Mouse (Mus musculus): Measurements from ENCODE around the gene Fbxo6.

The Fbxo6 gene

DNA sequence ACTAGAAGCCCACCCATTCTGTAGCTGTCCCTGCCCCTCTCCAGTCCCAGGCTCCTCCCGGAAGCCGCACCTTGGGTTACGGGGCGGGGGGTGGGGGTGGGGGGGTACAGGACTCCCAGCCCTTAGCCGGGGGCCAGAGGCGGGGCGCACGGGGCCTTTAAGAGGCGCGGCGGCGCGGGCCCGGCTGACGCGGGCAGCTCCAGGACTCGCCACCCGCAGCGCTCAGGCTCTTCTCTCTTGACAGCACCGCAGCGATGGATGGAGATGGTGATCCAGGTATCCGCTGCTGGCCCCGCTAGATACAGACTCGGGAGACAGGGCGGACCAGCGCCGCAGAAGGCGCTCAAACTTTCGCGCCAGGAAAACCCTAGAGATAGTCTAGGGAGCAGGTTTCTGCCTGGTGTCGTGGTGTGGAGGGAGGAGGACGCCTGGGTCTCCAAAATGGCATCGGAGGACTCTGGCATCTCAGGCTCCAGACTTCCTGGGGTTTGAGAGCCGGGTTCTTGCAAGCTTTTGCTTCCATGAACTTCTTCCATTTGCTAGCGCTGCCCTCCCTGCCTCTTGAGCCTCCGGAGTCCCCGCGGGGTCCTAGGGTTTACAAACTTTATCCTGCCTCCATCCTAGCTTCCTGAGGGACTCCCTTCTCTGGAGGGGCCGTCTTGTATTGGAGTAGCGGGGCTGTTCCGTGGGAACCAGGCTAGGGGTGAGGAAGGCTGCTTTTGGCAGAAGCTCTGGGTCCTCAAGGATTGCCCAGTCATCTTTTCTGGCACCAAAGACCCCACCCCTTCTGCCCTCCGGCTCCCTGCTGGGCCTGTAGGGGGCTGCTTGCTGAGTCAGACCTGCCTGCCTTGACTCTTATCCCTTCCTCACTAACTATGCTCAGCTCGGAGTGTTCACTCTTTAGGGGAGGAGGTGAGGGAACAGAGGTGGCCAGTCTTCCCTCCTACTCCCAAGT lies 8.8 kb upstream of the Fbxo6 start, which contains the start of the genes Fbxo44 and Fbxo2:
Fbxo44 (minus strand) TSS at position 47 of the 955 bp plus-strand sequence.
Fbxo2 (plus strand) TSS at position 186 of the 955 bp plus-strand sequence.
- DNase-seq: peak; percentile 80

DNA sequence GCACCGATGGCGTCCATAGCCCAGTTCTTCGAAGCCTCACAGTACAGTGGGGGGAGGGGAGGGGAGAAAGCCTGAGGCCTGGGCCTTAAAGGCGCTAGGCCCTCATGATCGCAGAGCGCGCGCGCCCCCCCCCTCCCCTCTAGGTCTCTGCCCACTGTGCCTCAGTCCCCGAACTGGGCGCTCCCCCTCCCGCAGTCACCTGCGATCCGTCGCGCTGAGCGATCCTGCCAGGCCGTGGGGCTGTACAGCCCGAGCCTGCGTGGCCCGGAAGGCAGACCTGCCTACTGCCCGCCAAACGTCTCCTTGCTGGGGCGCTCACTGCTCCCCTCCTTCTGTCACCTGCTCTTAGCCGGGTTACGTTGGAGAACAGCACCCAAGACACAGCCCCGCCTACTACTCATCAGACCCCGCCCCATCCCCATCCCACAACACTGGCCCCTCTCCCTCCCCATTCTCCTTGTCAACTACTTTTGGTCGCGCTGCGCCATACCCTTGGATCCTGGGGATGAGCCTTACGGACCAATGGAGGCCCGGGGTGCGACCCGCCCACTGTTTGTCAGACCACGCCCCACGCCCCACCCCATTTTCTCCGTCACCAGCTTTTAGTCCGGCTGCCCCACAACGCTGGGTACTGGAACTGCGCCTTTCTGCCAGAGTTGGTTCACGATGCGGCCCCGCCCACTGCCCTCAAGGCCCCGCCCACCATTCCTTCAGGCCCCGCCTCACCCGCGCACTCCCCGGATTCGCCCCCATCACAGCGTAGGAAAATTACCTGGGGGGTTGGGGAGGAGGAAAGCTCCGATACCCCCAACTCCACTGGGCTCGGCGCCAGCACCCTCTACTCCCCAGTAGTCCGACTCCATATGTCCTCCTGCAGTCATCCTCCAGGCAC lies 7.8 kb upstream of the Fbxo6 start:
- peak; percentile 98 for DNase-seq

DNA sequence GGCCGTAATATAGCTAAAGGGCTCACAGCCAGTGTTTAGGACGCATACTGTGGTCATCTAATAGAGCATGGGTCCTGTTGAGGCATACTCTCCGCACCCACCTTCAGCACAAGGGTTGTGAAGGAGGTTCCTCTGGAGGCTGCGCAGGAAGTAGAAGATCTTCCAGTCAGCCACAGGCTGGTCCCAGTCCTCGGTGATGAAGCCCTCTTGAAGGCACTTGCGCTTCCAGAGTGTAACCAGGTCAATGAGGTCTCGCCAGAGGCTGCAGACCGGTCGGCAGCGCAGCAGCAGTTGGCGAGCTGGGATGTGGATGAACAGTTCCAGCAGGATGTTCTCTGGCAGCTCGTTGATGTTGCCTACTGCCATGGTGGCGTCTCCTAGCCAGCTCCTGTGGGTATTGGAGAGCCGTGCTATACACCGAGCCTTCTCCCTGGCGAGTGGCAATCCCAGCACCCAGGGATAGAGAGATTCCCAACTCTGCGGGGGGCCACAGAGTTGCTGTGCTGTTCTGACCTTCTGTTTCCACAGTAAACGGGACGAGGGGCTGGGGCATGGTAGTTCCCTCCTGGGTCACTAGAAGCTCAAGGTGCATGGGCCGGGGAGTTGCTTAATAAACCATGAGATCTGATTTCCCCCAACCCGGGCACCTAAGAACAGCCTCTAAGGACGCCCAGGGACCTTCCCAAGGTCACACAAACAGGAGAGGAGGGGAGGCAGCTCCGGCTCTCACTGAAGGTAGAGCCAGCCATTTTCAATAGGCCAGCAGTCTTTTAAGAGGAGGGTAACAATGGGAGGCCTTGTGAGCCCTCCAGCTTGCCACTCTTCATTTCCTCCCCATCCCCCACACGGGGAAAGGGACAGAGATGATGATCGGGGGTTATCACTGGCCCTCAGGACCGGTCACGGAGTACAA lies 6.8 kb upstream of the Fbxo6 start:
- DNase-seq: peak; percentile 74

DNA sequence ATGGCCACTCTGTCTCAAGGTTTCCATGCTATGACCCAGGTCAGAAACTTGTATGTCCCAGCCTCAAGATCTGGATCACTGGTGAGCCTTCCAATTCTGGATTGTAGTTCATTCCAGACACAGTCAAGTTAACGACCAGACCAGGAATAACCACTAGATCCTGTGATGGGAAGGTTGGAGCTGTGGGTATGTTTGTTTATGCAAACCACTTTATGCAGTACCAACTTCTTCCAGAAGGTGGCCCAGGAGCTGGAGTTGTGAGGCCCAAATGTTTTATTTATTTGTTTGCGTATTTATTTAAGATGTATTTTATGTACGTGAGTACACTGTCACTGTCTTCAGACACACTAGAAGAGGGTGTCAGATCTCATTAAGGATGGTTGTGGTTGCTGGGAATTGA lies 3.0 kb upstream of the Fbxo6 start:
- peak; percentile 29 for DNase-seq

DNA sequence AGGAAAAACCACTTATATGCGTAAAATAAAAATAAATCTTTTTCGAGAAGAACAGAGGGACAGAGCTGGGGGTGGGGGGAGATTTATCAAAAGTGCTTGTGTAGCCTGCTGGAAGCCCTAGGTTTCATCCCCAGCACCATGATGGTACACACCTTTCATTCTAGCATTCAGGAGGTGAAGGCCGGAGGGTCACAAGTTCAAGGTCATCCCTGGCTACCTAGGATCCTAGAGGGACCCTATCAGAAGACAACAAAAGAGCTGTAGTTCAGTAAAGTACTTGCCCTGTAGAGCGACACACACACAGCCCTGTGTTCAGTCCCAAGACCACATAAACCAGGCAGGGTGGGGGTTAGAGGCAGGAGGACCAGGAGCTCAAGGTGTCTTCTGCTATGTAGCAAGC lies 2.1 kb upstream of the Fbxo6 start:
- DNase-seq: peak; percentile 29

DNA sequence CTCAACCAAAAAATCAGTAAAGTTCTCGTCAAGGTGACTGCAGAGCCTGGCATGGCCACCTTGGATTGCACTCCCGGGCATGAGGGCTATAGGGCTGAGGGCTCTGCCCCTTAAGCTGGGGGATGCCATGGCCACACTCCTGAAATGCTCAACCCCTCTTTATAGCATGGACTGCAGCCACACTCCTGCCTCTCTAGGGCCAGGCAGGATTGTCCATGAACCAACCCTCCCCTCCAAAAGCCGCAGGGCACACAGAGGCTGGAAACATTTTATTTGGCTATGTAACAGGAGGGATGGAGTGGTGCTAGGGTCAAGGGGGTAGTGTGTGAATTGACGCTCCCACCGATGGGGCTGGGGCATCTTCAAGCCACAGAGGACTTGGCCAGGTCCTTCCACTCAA lies 607 bp upstream of the Fbxo6 start:
- DNase-seq: peak; percentile 48

DNA sequence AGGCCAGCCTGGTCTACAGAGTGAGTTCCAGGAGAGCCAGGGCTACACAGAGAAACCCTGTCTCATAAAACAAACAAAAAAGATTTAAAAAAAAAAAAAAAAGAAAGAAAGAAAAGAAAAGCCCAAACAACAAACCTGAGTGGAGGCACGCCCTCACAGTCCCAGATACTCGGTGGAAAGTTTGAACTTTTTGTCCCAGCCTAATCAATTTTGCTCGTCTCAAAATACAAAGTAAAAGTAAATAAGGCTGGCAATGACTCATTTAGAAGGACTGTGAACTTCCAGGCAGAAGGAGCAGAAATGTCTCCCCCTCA lies 1.0 kb downstream of the Fbxo6 start:
- no peak for DNase-seq

DNA sequence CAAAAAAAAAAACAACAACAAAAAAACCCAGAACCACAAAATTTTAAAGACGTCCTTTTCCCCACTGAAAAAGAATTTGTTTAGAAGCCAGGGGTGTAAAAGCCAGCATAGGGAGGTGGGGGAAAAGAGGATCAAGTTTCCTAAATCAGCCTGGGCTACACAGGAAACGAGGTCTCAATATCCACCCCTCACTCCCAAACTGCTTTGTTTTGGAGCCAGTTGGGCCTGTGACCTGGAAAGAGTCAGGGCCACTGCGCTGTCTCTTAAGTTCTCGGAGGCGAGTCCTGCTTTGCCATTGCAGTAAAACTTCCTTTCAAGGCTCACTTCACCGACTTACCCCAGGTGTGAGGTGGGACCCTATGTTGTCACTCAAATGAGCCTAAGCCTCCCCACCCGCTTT lies 1.7 kb downstream of the Fbxo6 start:
- DNase-seq: peak; percentile 36

DNA sequence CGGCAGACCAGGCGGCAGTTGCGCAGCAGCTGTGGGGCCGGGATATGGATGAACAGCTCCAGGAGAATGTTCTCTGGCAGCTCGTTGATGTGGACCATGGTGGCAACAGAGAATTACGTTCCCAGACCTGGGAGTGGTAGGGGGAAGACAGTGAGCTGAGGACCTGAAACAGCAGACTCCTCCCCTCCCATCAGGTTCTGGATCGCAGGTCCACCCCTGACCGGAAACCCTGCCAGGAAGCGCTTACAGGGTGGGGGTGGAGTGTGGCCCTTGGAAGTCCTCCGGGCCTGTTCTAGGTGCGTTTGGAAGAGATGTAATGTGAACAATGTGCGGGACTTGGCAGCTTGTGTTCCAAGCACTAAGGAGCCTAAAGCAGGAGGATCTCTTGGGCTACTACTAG lies 2.4 kb downstream of the Fbxo6 start:
- no peak for DNase-seq

DNA sequence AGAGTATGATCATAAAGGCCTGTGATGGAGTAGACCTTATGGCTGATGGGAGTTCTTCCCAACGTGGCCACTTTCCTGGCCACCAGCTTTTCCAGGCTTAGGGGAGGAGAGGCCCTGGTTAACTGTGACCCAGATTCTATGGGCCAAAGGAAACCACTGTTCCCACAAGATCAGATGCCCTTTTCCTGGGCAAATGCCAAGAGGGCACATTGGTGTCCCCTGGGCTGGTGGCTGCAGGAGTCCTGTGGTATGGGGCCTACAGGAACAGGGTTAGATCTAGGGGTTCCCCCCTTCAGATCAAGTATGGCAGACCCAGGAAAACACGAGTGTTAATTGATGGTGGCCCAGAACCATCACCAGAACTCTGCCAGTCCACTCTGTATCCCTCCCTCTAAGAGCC lies 4.2 kb downstream of the Fbxo6 start:
- DNase-seq: peak; percentile 26

DNA sequence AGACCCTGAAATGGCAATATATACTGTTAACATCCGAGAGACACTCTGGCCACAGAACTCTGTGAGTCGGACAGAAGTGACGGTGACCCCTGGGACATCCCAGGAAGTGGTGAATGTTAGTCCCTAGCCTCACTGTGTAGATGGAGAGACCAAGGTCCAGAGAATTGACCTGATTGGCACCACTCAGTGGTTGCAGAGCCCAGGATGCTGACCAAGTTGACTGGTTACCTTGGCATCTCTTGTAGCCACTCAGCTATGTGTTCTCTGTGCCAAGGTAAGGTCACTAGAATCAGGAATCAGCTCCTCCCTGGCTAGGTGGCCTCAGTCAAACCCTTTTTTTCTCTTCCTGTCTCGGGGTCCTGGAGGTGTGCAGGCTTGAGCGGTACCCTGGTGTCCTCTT lies 8.2 kb downstream of the Fbxo6 start:
- peak; percentile 7 for DNase-seq

DNA sequence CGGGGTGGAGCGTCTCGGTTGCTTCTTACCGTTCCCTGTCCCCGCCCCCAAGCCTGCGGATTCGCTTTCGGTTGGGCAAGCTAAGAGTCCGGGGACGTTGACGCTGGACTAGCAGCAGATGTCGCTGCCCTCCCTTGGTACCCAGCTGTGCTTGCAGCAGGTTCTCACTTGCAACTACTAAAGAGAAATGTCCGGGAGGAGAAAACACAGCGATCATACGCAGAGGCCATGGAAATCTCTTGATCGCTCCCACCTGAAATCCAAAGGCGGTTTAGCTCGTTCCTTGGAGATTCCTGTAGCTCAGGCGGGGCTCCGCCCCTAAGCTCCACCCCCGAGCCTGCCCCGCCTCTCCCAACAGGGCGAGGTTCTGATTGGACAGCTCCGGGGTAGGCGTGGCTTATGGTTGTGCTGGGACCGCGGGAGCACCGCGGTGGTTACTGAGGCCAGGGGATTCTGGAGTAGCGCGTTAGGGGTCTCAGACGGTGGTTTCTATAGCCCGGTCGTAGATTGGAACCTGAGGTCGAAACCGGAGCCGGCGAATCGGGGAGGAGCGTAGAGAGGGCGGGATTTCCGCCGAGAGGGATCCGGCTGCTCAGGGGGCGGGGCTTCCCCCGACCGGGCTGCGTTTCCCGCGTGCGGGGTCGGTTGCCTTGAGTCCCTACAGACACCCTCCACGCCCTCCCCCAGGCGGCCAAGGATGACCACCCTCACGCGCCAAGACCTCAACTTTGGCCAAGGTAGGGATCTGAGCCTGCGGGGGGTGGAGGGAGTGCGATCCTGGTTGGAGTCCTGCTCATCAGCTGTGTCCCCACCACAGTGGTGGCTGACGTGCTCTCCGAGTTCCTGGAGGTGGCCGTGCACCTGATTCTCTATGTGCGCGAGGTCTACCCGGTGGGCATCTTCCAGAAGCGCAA lies 11.6 kb downstream of the Fbxo6 start:
- DNase-seq: peak; percentile 94

DNA sequence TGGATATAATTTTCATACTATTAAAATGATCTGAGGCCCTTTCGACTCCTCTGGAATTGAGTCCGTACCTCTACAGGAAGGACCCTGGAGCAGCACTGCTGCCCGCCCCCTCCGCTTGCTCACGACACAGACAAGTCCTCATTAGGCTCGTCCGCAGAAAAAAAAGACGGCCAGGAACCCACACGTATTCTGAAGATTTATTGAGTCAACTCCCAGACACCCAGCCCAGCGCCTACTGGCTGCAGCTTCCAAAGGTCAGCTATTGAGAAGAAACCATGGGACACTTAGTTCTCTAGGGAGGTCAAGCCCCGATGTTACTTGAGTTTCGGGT lies 12.2 kb downstream of the Fbxo6 start:
- no peak for DNase-seq

DNA sequence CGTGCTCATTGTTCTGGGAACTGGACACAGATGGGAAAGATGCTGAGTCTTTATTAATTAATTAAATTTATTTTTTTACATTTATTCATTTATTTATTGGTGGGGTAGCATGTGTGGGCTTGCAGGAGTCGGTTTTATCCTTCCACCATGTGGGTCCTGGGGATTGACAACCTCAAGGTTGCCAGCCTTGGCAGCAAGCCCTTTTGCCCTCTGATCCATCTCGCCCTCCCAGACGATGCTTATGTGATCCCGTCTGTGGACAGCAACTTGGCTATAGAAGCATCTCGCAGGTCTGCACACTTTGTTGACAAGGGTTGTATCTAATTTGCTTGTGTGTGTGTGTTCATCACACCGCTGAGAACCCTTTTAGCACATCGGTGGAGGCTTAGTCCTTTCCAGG lies 14.4 kb downstream of the Fbxo6 start:
- no peak for DNase-seq

DNA sequence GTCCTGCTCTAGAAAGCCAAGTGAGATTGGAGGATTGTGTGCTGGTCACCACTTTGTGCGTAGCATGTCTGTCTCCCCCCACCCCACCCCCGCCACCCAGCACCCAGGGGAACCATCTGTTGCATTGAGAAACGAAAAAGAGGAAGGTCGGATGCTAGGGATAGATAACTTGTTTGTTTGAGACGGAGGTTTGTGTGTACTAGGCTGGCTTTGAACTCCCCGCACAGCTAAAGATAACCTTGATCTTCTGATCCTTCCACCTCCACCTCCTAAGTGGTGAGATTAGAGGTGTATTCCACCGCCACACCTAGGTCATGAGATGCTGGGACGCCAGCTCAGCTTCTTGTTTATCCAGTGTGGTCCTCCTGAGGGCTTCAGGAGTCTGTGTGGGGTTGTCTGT lies 17.0 kb downstream of the Fbxo6 start:
- DNase-seq: no peak

DNA sequence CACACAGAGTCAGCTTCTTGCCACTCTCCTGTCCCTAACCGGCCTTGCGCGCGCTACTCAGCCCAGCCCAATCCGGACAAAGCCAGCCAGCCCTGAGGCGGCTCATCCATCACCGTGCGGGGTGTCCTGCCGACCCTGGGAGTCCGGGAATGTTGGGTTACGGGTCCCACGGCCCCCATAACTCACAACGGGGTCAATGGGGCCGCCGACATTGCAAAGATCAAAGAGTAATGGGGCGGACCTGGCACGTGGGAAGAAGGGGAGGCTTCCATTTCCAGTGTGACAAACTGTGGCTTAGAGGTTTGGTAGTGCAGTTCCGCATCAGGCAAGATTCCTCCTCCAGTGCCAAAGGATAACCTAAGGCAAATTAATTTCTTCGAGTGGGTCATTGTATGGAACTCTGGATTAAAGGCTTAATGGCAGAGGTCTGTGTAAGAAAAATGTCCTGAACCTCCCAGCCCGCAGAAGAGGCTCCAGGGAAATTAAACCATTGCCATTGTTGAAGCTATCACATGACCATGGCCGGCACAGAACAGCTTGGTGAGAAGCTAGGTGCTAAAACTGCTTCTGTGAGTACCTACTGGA lies 20.4 kb downstream of the Fbxo6 start:
- DNase-seq: no peak

DNA sequence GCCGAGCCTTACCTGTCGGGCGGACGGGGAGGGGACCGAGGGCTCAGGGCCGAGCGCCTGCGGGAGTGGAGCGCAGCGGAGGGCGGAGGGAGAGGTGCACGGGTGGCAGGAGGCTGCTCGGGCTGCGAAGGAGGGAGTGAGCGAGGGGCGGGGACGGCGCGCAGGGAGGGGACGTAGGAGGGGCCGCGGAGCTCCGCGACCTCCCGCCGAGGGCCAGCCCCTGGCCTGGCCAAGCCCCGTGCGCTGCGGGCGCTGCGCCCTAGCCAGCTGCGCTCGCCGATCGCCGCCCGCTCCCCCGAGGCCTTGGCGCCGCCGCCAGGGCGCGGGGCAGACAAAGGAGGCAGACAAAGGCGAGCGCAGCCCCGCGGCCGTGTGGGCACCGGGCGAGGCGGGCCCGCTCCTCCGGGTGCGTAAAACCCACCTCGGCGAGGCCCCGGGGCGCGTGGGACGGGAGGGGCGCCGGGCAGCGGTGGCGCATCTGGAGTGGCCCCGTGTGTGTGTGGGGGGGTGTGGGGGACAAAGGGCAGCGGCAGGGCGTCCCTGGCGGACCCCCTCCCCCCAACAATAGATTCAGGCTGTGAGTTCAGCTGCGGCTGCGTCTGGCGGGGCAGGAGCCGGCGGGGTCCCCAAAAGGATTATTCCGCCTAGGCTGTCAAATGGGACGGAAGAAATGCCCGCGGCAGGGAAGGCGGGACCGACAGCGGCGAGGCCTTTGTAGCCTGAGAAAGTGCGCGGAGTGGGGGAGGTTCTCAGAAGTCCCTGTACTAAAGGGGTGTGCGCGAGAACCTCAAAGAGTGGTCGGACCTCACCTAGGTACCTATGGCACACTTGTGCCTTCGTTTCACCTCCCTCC lies 21.2 kb downstream of the Fbxo6 start, which contains the start of gene Draxin:
Draxin (minus strand) TSS at position 138 of the 853 bp plus-strand sequence.
- DNase-seq: no peak

DNA sequence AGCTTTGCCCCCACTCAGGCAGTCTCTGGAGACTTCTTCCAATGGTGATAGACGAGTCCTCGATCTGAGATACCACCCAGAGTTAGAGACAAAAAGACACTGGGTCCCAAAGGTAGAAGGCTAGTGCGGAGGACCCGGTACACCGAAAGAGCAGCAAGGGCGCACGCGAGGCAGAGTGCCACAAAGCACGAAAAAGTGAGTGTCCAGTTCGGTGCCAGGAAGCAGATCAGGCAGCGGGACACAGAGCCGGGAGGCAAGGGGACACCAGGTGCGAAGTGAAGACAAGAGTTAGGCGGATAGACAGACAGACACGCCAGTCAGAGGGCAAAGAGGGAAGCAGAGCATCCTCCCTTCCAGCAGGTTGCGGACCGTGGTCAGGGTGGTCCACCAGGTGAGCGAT lies 21.8 kb downstream of the Fbxo6 start, which contains the start of gene Mad2l2:
Mad2l2 (plus strand) TSS at position 252 of the 400 bp plus-strand sequence.
- no peak for DNase-seq

DNA sequence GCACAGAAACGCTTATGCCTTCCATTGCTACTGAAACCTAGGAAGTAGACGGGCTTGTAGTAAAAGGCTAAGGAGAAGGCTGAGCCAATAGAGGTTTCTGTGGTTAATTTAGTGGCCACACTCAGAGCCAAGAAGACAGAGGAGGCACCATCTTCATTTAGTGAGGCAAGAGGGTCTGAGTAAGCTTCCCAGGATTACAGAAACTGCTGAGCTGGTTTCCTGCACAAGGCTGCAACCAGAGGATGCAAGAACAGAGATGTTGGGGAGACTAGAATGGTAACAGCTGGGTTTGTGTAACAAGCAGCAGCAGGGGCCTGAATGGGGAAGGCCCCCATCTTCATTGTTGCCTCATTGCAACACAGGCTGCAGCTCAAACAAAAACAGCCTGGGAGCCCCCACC lies 23.3 kb downstream of the Fbxo6 start:
- no peak for DNase-seq

DNA sequence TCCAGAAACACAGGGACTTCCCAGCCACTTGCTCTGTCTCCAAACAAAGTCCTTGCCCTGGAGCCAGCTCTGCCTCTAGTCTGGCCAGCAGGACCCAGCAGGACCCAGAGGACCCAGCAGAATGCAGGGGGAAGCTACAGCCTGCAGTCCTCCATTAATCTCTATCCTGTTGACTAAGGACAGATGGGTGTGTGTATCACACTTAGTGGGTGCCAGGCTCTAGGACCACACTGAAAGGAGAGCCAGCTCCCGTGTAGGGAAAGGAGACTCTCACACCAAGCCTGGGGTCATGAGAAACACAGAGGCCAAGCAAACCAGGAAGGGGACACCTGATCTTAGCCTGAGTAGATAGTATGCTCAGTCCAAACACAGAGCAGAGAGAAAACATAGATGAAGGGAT lies 23.7 kb downstream of the Fbxo6 start:
- DNase-seq: no peak
